Mouse (Mus musculus): Measurements from ENCODE around the gene B3gnt3. TPM values are rescaled to one million over a fixed set of nuclear protein-coding genes. Genes with fewer than 3 reads are reported as not detected.

B3gnt3 gene
- polyA plus RNA-seq, 1 experiment from 2014 or later: 0.72 TPM

DNA sequence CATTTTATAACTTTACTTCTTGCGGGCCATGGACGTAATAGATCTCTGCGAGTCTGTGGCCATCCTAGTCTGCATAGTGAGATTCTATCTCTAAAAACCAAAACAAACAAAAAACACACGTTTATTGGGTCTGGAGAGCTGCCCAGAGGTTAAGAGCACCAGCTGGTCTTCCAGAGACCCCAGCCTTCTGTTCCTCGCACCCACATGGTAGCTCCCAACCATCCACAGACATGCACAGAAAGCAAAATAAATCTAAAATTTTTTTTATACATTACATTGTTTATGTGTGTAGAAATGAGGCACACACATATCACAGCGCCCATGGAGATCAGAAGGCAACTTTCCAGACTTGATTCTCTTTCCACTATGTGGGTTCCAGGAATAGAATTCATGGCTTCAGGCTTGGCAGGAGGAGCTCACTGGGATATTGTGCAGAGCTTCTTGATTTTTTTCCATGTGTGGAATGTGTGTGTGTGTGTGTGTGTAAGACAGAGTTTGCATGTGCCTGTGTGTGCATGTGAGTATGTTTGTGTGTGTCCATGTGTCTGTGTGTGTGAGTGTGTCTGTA is 29.3 kb downstream of the B3gnt3 start:
- Histone ChIP-seq H3K27ac (replicated peaks) (peak overlapping the region; percentile 69; the same call in 1 of the 2 replicates), H3K36me3 (replicated peaks) (no peaks in the 10 kb centered on the region), H3K9me3 (no peaks in the 10 kb centered on the region), H3K4me3 (peak overlapping the region; percentile 65), H3K4me1 (peaks cover 57% of the 10 kb centered on the region), H3K27me3 (replicated peaks; ENCODE audit: low read depth, poor library complexity, severe bottlenecking) (peaks cover 81% of the 10 kb centered on the region)
- WGBS: 62% methylated on average over 6 of the region's 6 CpGs
- DNase-seq (ENCODE audit: low spot score): no peak

DNA sequence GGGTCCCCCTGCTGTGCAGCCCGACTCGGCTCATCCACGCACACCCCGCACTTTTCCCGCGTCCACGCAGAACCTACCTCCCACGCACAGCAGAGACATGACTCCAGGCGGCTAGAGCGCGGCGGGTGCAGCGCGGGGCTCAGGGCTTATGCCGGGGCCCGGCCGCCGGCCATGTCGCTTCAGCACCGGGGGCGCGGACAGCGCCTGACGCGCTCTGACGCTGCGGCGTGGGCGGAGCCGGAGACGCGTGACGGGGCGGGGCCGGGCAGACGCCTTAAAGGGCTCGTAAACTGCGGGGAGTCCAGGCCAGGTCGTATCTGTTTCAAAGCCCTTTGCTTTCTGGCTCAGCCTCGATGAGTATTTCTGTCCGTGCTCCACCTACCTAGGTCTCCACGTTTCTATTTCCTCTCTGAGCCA is 30.0 kb downstream of the B3gnt3 start, which contains the start of gene Unc13a:
Gene Unc13a (minus strand): TSS at position 209 of the 417 bp plus-strand sequence.
- peak within 1 kb of the TSS; percentile 65 for H3K4me3 ChIP-seq
- peak within 1 kb of the TSS; percentile 69 for H3K27ac ChIP-seq (replicated peaks)
- H3K27me3 ChIP-seq (replicated peaks; ENCODE audit: low read depth, poor library complexity, severe bottlenecking): peaks cover 81% of the 10 kb centered on the region
- H3K9me3 ChIP-seq: no peaks in the 10 kb centered on the region
- DNase-seq (ENCODE audit: low spot score): peak; percentile 94
- peaks cover 61% of the 10 kb centered on the region for H3K4me1 ChIP-seq
- WGBS: under 1% methylated on average over 42 of the region's 42 CpGs
- H3K36me3 ChIP-seq (replicated peaks): no peaks in the 10 kb centered on the region

DNA sequence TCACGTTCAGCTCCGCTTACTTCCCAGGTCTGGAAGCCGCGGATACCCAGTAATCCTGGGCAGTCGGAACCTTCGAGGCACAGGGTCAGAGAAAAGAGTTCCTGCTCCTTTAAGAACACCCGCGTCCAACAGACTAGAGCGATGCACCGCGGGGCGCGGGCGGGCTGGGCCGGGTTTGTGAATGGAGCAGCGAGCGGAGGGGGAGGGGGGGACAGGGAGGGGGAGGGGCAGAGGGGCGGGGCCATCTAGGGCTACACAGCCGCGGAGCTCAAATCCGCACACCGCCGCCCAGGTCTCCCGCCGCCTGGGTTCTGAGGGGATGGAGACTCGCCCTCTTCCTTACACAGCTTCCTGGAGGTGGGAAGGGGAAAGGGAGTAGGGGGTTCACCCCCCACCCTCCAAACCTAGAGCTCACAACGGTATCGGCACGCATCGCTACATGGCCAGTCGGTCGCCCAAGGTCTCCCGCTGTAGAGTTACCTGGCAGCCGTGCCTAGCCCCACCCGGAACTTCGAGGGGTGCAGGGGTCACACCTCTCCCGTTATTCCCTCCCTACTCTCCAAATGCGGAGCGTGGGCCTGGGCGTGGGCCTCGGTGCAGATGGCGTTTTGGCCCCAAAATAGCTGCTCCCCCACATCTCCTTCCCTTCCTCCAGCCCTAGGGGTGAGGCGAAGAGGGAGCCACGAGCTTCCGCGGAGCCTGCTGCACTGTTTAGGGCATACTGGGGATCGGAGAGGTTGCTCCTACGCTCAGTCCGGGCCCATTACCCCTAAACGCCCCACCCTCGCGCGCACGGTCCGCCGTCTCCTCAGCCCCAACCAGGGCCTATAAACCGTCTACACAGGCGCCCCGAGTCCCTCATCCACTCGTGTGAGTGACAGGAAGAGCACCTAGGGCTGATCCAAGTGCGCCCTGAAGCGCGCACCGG is 30.7 kb downstream of the B3gnt3 start:
- peaks cover 81% of the 10 kb centered on the region for H3K27me3 ChIP-seq (replicated peaks; ENCODE audit: low read depth, poor library complexity, severe bottlenecking)
- DNase-seq (ENCODE audit: low spot score): peak; percentile 89
- no peaks in the 10 kb centered on the region for H3K9me3 ChIP-seq
- peaks cover 61% of the 10 kb centered on the region for H3K4me1 ChIP-seq
- H3K36me3 ChIP-seq (replicated peaks): no peaks in the 10 kb centered on the region
- under 1% methylated on average over 63 of the region's 64 CpGs for WGBS
- peak overlapping the region; percentile 65 for H3K4me3 ChIP-seq
- peak overlapping the region; percentile 69 for H3K27ac ChIP-seq (replicated peaks)

DNA sequence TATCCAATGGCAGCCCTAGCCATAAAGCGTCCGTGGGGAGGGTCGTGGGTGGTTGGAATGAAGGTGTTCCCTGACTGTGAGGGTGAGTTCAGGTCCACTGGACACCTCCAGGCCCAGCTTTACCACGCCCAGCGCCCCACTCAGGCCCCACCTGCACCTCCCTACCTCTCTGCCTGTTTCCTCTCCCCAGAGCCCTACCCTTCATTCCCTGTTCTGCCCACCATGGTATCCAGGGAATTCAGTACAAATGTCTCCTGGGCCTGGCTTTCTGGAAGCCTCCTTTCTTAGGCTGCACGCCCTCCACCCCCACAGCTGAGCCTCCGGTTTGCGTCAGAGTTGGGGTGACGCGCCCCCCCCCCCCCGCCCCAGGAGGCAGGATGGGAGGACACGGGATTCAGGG is 31.4 kb downstream of the B3gnt3 start:
- H3K36me3 ChIP-seq (replicated peaks): no peaks in the 10 kb centered on the region
- H3K4me3 ChIP-seq: peak overlapping the region; percentile 65
- peaks cover 74% of the 10 kb centered on the region for H3K27me3 ChIP-seq (replicated peaks; ENCODE audit: low read depth, poor library complexity, severe bottlenecking)
- peak overlapping the region; percentile 69 for H3K27ac ChIP-seq (replicated peaks)
- peaks cover 63% of the 10 kb centered on the region for H3K4me1 ChIP-seq
- no peaks in the 10 kb centered on the region for H3K9me3 ChIP-seq
- WGBS: 9% methylated on average over 12 of the region's 12 CpGs
- DNase-seq (ENCODE audit: low spot score): no peak

DNA sequence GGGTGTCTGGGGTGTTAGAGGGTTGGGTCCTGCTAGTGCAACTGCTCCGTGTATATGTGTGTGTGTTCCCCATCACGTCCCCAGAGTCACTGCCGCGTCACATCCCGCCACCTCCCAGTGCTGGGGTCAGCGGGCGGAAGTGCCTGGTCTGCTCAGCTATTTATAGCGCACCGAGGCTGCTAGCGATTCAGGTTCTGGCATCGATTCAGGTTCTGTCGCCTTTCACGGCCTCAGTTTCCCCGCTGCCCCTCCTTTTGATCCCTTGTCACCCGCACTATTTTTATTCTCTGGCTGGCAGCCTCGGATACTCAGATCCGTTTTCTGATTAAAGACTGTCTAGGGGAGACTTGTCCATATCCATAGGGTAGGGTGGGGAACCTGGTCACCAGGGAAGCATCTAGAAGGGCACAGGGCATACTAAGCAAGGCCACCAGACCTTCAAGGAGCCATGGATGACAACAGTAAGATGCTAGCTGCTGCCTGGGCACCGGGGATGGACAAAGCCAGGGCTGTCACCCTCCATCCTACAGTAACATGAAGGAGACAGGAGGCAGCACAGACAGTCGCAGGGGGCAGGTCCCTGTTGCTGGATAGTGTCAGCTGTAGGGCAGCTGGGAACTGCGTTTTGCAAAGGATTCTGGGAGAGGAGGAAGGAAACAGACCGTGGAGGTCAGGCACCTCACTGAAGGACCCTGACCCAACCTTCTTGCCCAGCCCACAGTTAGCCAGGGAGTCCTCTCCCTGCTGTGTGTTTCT is 33.2 kb downstream of the B3gnt3 start:
- Histone ChIP-seq H3K9me3 (no peaks in the 10 kb centered on the region), H3K27ac (replicated peaks) (no peak overlapping the region), H3K36me3 (replicated peaks) (no peaks in the 10 kb centered on the region), H3K4me3 (peak overlapping the region; percentile 43), H3K27me3 (replicated peaks; ENCODE audit: low read depth, poor library complexity, severe bottlenecking) (peaks cover 82% of the 10 kb centered on the region), H3K4me1 (peaks cover 69% of the 10 kb centered on the region)
- peak; percentile 67 for DNase-seq (ENCODE audit: low spot score)
- whole genome bisulfite sequencing: 4% methylated on average over 21 of the region's 21 CpGs

DNA sequence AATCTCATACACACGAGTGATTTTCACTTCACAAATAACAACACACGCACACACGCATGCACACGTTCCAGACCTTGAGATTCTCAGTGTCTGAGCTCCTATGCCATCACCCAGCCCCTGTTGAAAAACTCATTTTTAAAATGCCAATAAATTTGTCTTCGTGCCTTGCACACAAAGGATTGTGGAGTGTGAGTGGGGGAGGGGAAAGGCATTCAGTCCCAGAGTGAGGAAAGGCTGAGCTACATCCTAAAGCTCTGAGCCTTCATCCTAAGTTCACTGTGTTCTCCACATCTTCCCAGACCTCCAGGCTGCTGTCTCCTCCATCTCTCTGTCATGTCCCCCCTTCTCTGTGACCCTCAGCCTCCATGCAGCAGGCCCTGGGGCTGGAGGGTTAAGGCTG is 34.3 kb downstream of the B3gnt3 start:
- H3K4me3 ChIP-seq: no peak overlapping the region
- 63% methylated on average over 5 of the region's 5 CpGs for WGBS
- DNase-seq (ENCODE audit: low spot score): no peak
- peaks cover 69% of the 10 kb centered on the region for H3K4me1 ChIP-seq
- H3K27me3 ChIP-seq (replicated peaks; ENCODE audit: low read depth, poor library complexity, severe bottlenecking): peaks cover 82% of the 10 kb centered on the region
- no peaks in the 10 kb centered on the region for H3K36me3 ChIP-seq (replicated peaks)
- H3K27ac ChIP-seq (replicated peaks): no peak overlapping the region; the same call in 1 of the 2 replicates
- no peaks in the 10 kb centered on the region for H3K9me3 ChIP-seq

DNA sequence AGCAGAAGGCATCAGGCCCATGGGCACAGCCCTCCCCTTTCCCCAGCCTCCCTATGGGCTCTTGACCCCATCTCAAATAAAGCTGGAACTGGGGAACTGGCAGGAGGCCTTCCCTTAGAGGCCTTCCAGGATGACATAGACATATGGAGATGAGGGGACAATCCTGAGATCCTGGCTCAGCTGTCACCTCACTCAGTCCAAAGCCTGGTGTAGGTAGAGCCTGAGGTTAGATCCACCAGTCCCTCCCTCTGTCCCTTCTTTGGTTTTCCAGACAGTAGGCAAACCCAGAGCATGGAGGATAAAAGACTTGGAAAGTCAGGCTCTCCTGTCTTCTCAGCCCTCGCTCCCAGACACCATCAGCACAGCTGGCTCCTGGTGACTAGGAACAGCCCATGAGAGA is 34.7 kb downstream of the B3gnt3 start:
- Histone ChIP-seq H3K27ac (replicated peaks) (no peak overlapping the region), H3K36me3 (replicated peaks) (no peaks in the 10 kb centered on the region), H3K9me3 (no peaks in the 10 kb centered on the region), H3K4me3 (no peak overlapping the region), H3K27me3 (replicated peaks; ENCODE audit: low read depth, poor library complexity, severe bottlenecking) (peaks cover 85% of the 10 kb centered on the region), H3K4me1 (peaks cover 65% of the 10 kb centered on the region)
- DNase-seq (ENCODE audit: low spot score): no peak
- WGBS: 55% methylated on average over 1 of the region's 1 CpGs

DNA sequence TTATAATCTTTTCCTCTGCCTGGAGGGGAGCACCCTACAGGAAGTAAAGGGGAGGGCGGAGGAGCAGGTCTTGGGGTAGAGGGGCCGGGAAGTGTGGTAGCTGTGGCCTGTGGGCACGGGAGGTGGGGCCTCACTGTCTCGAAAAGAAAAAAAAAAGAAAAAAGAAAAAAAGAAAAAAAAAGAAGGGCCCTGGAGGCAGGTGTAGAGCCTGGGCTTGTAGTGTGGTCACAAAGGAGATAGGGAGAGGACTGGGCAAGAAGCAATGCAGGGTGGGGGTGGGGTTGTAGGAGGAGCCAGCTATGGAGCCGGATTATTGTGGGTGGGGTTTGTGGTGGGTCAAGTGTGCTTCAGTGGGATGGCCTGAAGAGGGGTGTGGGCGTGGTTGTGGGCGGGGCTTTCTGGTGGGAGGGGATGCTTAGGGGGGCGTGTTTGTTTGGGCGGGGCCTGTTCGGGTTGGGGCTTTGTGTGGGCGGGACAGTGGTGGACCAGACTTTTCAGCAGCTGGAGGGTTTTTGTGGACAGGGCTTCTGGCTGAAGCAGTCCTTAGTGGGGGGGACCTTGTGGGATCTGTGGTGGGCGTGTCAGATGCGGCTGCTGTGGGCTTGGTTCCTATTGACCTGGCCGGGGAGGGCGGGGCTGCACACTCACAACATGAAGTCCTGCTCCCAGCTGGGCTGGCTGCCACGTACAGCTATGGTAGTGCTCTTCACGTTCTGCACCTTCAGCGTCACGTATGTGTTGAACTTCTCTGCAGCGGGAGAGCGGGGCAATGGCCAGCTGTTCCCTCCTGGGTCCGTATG is 36.1 kb downstream of the B3gnt3 start:
- H3K27ac ChIP-seq (replicated peaks): peak overlapping the region; percentile 74
- 3% methylated on average over 22 of the region's 22 CpGs for WGBS
- H3K4me1 ChIP-seq: peaks cover 52% of the 10 kb centered on the region

DNA sequence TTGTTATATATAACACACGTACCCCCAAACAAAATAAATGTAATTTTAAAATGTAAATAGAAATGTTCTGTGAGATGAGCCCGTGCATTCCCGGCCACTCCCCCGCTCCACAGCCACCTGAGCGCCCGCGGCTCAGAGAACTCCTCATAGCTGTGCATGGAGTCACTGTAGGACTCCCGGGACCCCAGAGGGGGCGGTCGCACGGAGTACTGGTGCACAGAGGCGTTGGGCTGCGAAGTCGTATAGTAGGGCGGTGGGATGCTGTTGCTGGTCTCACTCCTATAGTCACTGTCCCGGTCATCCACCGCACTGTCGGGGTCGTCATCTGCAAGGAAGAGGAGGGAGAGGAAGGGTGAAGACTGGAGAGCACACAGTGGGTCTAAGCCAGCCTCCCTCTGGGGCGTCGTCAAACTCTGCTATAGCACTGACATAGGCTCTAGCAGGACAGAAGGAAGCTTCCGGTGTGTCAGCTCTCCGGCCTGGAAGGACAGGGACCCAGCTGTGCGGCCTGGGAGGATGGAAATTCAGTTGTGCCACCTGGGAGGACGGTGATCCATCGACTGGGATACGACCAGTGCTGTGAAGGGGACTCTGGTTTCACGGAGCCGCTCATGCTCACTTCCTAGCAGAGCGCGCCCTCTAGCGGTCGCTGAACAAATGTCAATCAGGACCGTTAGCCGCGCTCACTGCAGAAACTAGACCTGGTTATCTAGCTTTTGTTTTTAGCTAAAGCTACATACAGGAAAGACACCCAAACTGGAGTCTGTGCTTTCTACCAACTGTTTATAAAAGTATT is 41.1 kb downstream of the B3gnt3 start:
- Histone ChIP-seq H3K27ac (replicated peaks) (no peak overlapping the region), H3K9me3 (no peaks in the 10 kb centered on the region), H3K4me1 (peaks cover 13% of the 10 kb centered on the region), H3K27me3 (replicated peaks; ENCODE audit: low read depth, poor library complexity, severe bottlenecking) (peaks cover 90% of the 10 kb centered on the region), H3K36me3 (replicated peaks) (no peaks in the 10 kb centered on the region), H3K4me3 (no peak overlapping the region)
- peak; percentile 88 for DNase-seq (ENCODE audit: low spot score)
- 6% methylated on average over 36 of the region's 36 CpGs for WGBS

More for the DNA sequence above, 36.1 kb downstream of the B3gnt3 start:
- Histone ChIP-seq H3K27me3 (replicated peaks; ENCODE audit: low read depth, poor library complexity, severe bottlenecking) (peaks cover 86% of the 10 kb centered on the region), H3K36me3 (replicated peaks) (no peaks in the 10 kb centered on the region), H3K4me3 (peak overlapping the region; percentile 48), H3K9me3 (no peaks in the 10 kb centered on the region)
- DNase-seq (ENCODE audit: low spot score): peak; percentile 95

DNA sequence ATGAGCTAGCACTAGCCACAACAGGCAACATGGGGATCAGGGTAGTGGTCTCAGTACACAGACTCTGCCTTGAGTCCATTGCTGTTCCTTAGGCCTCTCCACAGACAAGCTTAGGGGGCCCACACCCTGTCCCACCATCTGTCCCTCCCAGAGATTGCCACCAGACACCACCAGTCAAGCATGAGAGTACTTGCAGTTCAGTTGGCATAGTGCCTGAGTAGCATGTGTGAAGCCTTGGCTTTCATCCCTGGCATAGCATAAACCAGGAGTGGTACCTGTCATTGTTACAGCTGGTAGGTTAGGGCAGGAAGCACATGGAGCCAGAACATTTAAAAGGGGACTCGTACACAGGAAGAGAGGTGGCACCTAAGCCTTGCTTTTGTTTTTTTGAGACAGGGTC is 41.8 kb downstream of the B3gnt3 start:
- Histone ChIP-seq H3K27ac (replicated peaks) (no peak overlapping the region), H3K36me3 (replicated peaks) (no peaks in the 10 kb centered on the region), H3K4me1 (peaks cover 9% of the 10 kb centered on the region), H3K4me3 (no peak overlapping the region), H3K27me3 (replicated peaks; ENCODE audit: low read depth, poor library complexity, severe bottlenecking) (peaks cover 98% of the 10 kb centered on the region), H3K9me3 (no peaks in the 10 kb centered on the region)
- DNase-seq (ENCODE audit: low spot score): no peak
- 54% methylated on average over 1 of the region's 1 CpGs for WGBS

DNA sequence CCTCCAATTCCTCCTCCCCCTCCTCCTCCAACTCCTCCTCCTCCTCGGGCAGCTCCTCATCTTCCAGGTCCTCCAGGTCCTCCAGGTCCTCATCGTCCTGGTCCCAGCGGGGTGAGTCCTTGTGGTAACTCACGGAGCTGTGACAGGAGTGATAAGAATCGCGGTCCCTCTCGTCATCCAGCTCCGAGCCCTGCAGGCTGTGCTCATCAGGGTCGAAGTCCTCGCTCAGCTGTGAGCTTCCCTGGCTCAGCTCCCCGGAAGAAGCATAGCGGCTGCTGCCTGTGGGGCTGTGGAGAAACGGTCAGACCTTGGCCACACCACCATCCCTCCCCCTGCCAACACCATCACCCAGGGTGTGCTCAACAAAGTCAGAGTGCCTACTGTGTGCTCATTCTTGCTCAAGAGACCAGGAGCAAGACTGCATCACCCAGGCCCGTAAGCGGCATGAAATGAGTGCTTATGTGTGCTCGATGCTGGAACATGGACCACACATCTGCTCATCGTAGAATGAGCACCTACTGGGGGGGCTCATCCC is 43.0 kb downstream of the B3gnt3 start:
- Histone ChIP-seq H3K36me3 (replicated peaks) (no peaks in the 10 kb centered on the region), H3K27ac (replicated peaks) (no peak overlapping the region), H3K4me3 (no peak overlapping the region), H3K27me3 (replicated peaks; ENCODE audit: low read depth, poor library complexity, severe bottlenecking) (peaks cover 98% of the 10 kb centered on the region), H3K9me3 (no peaks in the 10 kb centered on the region), H3K4me1 (peaks cover 12% of the 10 kb centered on the region)
- WGBS: 29% methylated on average over 17 of the region's 17 CpGs
- no peak for DNase-seq (ENCODE audit: low spot score)
